Mouse (Mus musculus) adrenal gland, postnatal 25 days (tissue): ENCODE measurements at regions not wholly inside any gene's neighbourhood (a gene's known extent, or its start where the extent isn't known, plus 50 kb on each side); places are given as distances from the start of the nearest gene placed in this dataset.
A peak's percentile ranks its signal among the peaks of the same experiment; 100 is the strongest.

Experiments used
- DNase-seq: peaks from one replicate; pipeline ENCODE4 v3.0.0; 2021; ENCODE audit warnings: mixed read lengths

DNA sequence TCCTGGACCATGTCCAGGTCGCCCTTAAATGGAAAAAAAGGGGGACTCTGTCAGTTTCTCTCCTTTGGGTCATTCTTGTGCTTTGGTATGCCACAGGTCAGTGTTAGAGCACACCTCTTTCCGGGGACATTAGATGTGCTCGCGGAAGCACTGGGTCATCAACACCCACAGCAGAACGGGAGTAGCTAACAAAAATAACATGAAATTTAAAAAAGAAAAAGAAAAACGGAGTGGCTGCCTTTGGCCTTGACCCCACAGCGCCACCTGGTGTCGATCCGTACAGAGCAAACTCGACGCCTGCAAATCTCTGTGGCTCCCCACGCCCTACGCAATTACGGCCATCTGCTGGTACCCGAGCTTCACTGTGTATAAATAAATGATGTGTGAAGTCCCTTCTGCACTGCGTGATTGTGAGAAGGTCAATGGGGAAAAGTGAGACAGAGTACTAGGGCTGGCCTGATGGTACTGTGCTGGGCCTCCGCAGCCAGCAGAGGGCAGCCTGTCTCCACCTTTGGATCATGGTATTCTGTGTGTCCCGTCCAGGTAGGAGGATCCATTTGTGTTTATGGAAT, 99.0 kb upstream of the Slc7a12 start:
- DNase-seq = peak; percentile 71

DNA sequence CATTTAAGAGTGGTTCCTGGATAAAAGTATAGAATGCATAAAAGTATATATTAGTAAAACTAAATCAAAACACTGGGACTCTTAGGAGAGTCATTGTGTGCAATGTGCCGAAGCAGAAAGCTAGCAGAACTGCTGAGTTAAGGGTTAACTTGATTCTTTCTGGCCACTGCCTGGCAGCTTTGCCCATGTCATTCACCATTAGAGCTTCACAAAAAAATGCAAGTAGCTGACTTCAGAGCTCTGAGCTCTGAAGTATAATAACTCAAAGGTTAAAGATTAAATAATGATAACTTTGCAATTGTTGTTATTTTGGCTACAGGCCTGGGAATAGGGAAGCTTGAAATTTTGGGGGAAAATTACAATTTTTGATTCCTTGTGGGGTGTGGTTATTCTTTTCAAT, 89.8 kb upstream of the Slc7a12 start:
- DNase-seq = no peak

DNA sequence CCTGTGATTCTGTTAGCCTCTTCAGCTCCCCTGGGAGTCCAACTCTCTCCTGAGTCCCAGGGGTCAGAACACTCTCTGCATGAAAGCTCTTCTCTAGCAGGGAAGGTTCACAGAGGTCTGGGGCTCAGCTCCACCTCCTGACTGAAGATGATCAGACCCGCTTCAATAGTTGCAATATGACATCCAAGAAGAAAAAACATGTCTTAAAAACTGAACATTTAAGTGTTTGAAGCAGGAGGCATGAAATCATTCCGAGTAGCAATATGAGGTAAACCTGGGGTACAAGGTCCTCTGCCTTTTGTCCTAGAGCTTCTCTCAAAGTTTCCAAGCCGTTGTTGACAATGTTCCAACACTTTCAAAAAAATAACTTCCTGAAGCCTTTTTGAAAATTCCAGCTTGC, 81.8 kb upstream of the Slc7a12 start:
- no peak for DNase-seq

DNA sequence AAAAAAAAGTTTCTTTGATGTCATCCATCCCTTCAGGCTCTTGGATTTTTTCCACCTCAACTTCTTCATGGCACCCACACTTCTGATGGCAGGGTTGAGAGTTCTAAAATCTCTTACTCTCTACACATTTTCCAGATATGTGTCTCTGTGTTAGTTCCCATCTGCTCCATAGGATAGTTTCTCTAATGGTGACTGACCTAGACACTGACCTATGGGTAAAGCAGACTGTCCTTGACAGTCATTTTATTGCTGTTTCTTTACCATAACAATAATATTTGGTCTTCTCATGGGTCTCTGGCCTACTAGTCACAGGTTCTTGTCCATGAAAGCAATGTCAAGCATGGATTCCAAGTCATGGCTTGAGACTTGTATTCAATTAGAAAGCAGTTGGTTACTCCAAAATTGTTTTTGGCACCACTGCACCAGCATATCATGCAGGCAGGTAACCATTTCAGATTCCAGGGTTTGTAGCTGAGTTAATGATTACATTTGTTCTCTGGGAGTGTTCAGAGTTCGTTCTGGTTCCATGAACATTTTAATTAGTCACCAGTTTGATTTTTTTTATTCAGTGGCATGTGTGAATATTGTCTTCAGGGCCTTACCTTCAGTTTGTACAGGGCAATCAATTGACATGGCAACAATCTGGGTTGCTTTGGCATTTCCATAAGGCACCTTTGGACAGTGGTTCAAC, 71.9 kb upstream of the Slc7a12 start:
- no peak for DNase-seq
